Mouse (Mus musculus): ENCODE measurements around the gene Col6a4.

The Col6a4 gene

DNA sequence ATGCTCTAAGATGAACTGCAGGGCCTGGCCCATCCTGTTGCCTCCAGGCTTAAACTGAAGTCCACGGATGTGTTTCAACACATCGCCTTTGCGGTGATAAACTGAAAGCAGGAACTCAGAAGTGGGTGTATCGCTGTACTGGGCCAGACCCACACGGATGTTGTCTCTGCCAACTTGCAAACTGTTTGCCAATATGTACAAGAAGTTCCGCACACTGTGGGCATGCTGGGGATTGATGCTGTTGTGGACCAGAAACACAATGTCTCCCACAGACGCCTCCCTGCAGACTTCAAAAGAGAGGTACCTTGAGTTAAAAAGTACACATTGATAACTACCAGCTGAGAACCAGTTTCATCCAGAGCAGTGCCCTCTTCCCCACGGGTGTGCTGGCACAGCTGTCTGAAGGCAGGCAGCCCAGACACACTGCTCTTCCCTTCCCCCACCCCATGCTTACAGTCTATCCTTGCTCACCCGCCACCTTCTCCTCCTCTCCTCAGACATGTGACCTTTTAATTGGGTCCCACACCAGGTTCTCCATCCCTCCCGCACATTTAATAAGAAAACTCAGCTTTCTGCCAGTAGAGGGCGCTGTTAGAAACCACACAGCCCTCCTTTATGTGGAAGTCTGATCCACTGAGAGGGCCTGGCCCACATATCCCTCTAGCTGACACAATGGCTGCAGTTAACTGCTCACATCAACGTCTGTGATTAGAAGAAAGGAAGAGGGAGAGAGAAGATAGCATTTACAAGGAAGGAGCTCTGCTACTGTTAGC is 16.1 kb downstream of the Col6a4 start:
- in situ Hi-C loops (cut with MboI; ENCODE audit: low pct_unique_long_range_greater_than_20kb in 1 of 2, low sequenced_read_pairs in 2 of 2, unreplicated experiment in 1 of 2), result no loop called here

DNA sequence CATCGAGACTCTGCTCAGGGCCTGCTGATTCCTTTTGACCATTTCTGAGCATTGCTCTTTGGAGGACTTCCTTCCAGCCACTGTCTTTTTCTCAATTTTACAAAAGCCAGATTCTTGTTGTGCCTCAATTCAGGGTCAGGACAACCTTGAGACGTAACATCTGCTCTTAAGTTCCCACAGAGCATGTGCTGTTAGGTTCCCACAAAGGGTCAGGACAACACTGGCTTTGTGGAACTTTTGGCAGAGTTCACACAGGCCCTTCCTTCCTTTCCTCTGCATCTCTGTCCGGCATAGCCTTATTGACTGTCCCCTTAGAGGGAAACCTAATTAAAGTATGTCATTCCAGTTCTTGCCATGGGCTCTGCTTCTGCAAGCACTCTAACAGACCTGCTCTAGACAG is 18.6 kb downstream of the Col6a4 start:
- in situ Hi-C loops (cut with MboI; ENCODE audit: low pct_unique_long_range_greater_than_20kb in 1 of 2, low sequenced_read_pairs in 2 of 2, unreplicated experiment in 1 of 2), result no loop called here

DNA sequence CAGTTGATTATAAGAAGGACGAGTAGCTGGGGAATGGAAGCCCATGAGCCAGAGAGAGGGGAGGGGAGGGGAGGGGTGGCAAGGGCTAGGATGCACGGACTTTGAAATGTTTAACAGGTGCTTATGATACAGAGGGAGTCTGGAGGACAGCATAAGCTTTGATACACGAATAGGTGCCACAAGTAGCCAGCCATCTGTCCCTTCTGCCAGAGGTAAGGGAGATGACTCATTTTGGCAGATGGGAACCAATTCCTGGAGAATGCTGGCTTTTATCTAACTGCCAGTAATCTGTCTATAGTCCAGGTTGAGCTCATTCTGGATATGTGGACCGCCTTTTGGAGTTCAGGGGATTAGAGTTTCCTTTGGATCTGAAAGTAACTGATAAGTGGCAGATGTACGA is 20.3 kb downstream of the Col6a4 start:
- in situ Hi-C loops (cut with MboI; ENCODE audit: low pct_unique_long_range_greater_than_20kb in 1 of 2, low sequenced_read_pairs in 2 of 2, unreplicated experiment in 1 of 2), result no loop called here

DNA sequence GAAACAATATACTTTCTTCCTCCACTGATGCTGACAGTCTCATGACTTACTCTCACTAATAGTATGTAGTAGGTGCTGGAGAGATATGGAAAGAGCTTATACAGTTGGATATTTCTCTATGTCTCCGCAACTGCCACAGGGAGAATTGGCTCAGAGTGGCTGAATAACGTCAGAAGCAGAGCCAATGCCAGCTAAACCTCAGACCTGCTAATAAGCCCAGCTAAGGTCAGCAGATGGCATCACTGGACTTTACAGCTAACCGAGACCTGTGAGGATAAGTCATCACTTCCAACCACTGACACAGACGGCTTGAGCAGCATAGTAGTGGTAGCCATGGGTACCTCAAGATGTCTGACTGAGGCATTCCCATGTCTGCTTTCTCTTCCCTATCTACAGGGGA is 22.6 kb downstream of the Col6a4 start:
- in situ Hi-C loops (cut with MboI; ENCODE audit: low pct_unique_long_range_greater_than_20kb in 1 of 2, low sequenced_read_pairs in 2 of 2, unreplicated experiment in 1 of 2), result no loop called here

DNA sequence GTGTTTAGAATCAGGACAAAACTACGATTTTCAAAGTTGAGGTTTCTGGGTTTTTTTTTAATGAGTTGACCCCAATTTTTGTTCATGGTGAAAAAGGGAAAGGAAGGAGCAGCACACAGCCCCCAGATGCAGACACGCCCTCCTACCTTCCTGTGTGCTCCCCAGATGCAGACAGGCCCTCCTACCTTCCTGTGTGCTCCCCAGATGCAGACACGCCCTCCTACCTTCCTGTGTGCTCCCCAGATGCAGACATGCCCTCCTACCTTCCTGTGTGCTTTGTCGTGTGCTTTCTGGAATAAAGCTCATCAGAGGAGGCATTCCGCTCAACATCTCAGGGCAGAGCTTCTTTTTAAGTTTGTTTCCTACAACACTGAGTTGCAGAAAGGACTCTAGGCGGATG is 24.9 kb downstream of the Col6a4 start:
- in situ Hi-C loops (cut with MboI; ENCODE audit: low pct_unique_long_range_greater_than_20kb in 1 of 2, low sequenced_read_pairs in 2 of 2, unreplicated experiment in 1 of 2), result no loop called here

DNA sequence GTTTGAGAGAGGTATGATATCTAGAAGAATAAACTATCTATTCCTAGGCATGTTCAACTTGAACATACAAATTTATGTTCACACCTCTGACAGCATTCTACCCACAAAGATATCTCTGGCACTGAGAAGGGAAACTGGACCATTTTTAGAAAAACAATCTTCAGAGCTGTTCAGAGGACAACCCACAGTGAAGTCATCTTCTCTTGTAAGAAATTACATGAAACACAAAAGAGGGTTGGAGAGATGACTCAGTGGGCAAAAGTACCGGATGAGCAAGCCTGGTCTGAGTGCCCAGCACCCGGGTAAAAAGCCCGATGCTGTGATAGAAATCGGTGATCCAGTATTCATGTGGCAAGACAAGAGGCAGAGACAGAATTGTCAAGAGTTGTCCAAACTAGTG is 43.1 kb downstream of the Col6a4 start:
- in situ Hi-C loops (cut with MboI; ENCODE audit: low pct_unique_long_range_greater_than_20kb in 1 of 2, low sequenced_read_pairs in 2 of 2, unreplicated experiment in 1 of 2), result no loop called here

DNA sequence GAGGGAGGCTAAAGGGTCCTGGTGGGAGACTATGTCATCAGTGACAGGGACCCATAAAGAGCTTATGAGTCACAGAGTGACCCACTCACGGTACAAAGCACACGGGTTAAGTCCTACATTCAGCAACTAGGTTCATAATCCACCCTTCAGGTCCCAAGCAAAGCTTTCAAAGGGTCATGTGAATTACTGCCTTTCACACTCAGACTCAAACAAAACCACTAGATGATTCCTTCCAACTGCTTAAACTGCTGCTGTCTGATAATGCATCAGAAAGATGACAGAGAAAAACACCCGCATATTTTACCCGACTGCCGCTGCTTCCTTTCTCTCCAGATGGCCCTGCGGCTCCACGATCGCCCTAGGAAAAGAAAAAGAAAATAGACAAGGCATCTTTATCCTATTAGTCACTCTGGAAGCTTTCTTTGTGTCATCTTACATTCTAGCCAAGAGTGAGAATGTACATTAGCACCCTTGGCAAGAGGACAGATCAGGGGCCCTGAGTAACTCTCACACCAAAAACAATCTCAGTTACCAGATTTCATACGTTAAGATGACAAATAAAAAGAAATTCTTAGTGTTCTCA is 52.6 kb downstream of the Col6a4 start:
- in situ Hi-C loops (cut with MboI; ENCODE audit: low pct_unique_long_range_greater_than_20kb in 1 of 2, low sequenced_read_pairs in 2 of 2, unreplicated experiment in 1 of 2), result no loop called here

DNA sequence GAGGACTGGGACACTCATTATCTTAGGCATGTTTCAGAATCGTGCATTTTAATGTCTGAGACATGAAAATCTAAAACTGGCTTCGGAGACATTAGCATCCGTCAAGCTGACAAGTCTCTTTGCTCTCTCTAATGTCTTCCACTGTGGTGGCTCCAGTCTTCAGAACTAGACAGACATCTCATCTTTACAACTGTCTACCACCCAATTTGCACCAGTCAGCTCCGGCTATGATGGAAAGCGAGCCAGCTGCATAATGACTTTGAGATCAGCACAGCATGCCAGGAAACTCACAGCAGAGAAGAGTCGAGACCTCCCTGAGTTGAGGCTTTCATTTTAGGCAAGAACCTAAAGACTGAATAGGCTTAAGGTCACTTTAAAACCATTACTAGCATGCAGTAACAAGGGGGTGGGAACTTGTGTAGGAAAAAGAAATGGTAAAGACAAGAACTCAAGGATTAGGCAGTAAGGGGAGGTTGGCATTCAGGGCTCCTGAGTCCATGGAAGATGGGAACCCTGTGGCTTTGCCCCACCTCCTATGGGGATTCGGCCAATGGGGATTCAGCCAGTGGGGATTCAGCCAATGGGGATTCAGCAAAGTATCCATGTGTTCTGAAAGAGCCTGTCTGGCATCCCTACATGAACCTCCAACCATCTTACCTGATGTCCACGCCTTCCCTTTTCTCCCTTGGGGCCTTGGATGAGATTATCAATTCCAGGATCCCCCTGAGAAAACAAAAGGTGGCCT is 56.5 kb downstream of the Col6a4 start:
- in situ Hi-C loops (cut with MboI; ENCODE audit: low pct_unique_long_range_greater_than_20kb in 1 of 2, low sequenced_read_pairs in 2 of 2, unreplicated experiment in 1 of 2), result no loop called here

DNA sequence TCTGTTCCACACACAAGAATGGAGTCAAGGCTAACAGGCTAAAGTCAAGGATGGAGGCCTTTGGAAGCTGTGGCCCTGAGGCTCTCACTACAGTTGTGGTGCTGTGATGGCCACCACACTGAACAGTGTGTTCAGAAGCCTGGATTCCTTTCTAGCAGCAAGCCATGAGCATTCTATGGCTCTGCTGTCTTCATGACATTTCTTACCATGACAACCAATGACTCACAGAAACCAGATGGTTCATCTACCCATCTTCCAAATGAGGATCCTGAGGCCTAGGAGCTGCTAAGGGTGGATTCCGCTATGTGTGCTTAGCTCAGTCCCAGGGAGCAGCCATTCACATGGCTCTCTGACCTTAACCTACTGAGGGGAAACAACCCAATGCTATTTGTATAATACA is 57.3 kb downstream of the Col6a4 start:
- in situ Hi-C loops (cut with MboI; ENCODE audit: low pct_unique_long_range_greater_than_20kb in 1 of 2, low sequenced_read_pairs in 2 of 2, unreplicated experiment in 1 of 2), result no loop called here

DNA sequence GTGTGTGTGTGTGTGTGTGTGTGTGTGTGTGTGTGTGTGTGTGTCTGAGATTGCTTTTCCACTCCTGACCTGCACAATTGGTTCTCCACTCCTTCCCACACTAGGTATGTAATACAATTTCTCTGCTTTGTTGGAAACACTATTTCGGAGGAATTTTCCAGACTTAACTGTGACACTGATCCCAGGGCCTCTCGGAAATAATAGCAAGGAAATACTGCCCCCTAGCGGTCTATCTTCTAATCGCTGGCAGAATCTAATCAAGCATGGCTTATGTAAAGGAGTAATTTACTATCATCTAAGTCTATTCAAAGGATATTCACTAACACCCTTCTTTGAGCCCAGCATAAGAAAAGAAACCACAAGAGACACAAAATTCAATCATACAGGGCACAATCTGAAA is 57.7 kb downstream of the Col6a4 start:
- in situ Hi-C loops (cut with MboI; ENCODE audit: low pct_unique_long_range_greater_than_20kb in 1 of 2, low sequenced_read_pairs in 2 of 2, unreplicated experiment in 1 of 2), result no loop called here

DNA sequence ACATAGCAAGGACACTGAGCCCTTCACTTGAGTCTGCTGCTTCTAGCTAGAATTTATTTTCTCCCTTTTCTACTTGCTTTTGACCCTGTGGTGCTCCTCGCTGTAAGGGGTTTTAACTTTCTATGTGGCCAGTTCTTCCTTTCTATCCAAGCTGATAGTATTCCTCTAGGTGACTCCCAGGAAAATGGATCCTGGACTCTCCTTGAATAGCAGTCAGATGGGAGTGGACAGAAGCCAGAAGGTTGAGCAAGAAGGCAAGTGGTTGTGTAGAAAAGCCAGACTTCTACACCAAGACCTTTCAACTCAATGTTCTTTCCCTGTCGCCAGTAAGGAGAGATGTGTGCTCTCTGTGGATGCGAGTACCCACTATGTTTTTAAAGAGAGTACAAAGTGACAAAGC is 80.9 kb downstream of the Col6a4 start:
- in situ Hi-C loops (cut with MboI; ENCODE audit: low pct_unique_long_range_greater_than_20kb in 1 of 2, low sequenced_read_pairs in 2 of 2, unreplicated experiment in 1 of 2), result no loop called here

DNA sequence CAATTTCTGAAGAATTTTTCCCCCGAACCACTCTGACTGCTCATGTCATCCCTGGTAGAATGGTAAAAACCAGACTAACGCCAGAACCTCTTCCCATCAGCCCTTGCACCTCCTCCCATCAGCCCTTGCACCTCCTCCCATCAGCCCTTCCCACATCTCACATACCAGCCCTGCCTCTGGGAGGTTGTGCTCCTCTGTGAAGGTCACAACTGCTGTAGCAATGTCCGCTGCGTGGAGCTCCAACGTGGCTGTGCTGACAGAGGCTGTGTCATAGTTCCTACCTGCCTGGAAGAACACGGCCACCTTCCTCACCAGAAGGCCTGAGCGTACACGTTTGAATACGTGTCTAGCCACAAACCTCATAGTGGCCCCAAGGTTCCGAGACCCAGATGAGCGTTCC is 83.4 kb downstream of the Col6a4 start:
- in situ Hi-C loops (cut with MboI; ENCODE audit: low pct_unique_long_range_greater_than_20kb in 1 of 2, low sequenced_read_pairs in 2 of 2, unreplicated experiment in 1 of 2), result no loop called here

DNA sequence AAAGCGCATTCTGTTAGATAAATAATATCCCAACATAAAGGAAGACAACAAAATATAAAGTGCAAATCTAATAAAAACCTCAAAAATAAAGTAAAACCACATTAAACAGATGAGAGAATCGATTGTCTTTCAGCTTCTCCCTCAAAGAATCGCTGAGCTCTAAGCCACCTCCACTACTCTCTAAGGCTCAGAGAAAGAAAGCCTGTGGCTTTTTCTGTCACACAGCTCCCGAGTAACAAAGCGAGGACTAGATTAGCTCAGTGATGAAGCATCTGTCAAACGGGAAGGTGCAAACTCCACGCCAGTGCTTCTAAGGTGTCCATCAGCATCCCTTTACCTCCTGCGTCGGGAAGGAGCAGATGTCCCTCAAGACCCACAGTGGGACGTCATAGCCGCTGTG is 98.6 kb downstream of the Col6a4 start:
- in situ Hi-C loops (cut with MboI; ENCODE audit: low pct_unique_long_range_greater_than_20kb in 1 of 2, low sequenced_read_pairs in 2 of 2, unreplicated experiment in 1 of 2), result no loop called here

DNA sequence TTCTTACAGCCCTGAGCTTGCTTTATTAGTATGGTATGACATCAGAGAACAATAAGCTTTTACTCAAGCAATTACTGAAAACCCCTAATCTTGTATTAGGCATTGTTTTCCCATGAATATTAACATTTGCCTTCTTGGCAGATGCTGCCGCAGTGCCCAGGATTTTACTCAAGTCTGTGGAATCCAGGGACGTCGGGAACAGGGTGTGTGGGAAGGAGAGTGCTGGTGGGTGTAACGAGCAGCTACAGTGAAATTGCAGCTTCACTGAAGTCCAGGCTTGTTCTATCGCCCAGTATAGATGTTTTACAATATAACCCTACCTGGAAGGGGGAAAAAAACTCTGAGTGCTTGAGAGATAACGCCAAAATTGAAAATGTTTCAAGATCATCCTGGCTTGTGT is 104.2 kb downstream of the Col6a4 start:
- in situ Hi-C loops (cut with MboI; ENCODE audit: low pct_unique_long_range_greater_than_20kb in 1 of 2, low sequenced_read_pairs in 2 of 2, unreplicated experiment in 1 of 2), result no loop called here

DNA sequence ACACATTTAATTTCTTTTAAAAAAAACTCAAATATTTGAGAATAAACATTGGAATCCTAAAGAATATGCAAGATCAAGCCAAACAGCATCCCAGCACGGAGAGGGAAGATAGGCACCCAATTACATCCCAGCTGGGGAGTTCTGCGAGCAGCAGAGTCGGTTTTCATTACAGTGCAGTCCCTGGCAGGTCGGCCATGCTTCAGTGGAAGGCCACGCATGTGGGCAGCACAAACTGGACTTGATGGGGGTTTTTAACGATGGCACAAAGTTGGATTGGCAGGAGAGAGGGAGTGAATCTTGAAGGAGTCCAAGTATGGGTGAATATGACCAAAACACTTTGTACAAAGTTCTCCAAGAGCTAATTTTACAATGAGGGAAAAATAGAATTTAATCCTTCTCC is 106.5 kb downstream of the Col6a4 start:
- in situ Hi-C loops (cut with MboI; ENCODE audit: low pct_unique_long_range_greater_than_20kb in 1 of 2, low sequenced_read_pairs in 2 of 2, unreplicated experiment in 1 of 2), result no loop called here

DNA sequence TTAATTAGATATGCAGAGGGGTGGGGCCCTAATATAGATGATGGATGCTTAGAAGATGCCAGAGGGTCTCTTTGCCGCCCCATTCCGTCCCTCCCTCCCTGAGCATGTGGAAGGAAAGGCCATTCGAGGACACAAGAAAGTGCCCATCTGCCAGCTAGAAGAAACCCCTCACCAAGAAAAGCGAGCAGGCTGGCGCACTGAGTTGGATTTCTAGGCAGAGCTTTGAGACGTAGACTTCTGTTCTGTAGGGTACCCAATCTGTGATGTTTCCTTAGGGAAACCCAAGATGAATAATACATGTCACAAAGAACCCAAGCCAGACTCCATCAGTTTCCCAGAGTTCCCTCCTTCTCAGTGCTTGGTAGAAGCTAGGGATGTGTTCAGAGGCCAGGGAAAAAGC is 107.1 kb downstream of the Col6a4 start:
- in situ Hi-C loops (cut with MboI; ENCODE audit: low pct_unique_long_range_greater_than_20kb in 1 of 2, low sequenced_read_pairs in 2 of 2, unreplicated experiment in 1 of 2), result loop anchor here in 1 of 2 experiments (10.0 kb wide), 1 partner anchor 295 kb away; no protein-coding TSS in a partner anchor

DNA sequence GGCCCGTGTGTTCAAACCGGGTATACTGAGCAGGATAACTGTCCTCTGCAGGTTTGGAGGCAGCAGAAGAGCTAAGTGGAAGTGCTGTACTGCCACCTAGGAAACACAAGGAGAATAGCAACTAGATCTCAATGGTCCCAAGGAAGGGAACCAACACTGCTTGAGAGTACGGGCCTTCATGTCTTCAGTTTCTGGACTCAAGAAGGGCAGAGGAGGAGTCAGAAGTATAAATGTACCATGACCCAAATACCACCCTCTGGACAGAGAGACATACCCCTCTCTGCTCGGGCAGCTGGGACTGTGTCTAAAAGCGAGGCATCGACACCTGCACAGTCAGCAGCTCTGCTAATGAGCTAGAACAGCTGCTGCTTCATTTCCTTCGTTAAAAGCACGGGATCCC is 108.5 kb downstream of the Col6a4 start:
- in situ Hi-C loops (cut with MboI; ENCODE audit: low pct_unique_long_range_greater_than_20kb in 1 of 2, low sequenced_read_pairs in 2 of 2, unreplicated experiment in 1 of 2), result loop anchor here in 1 of 2 experiments (10.0 kb wide), 1 partner anchor 293 kb away; no protein-coding TSS in a partner anchor

DNA sequence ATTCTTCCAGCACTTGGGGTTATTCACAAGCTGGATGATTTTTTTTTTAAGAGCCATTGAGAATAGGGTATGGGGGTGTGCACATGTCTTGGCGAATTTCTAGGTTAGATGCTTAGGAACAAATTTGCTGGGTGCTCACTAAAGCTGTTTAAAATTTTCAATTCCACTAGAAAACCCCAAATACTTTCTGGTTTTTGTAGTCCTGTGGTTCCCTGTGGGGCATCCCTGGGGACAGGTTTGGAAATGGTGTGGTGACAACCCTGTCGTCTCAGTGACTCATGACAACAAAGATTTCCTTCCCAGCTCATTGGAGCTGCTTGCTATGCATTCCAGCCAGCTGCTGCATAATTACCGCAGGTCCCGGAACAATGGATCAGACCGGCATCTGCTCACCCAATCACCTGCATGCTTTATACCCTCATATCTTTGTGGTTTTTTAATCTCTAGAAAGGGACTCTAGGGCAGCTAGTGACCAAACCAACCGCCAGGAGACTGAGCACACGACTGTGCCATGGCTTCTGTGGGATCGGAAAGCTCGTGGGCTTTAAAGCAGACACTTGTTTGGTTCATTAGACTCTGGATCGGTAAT is 111.6 kb downstream of the Col6a4 start:
- in situ Hi-C loops (cut with MboI; ENCODE audit: low pct_unique_long_range_greater_than_20kb in 1 of 2, low sequenced_read_pairs in 2 of 2, unreplicated experiment in 1 of 2), result loop anchor here in 1 of 2 experiments (10.0 kb wide), 1 partner anchor 290 kb away; no protein-coding TSS in a partner anchor

DNA sequence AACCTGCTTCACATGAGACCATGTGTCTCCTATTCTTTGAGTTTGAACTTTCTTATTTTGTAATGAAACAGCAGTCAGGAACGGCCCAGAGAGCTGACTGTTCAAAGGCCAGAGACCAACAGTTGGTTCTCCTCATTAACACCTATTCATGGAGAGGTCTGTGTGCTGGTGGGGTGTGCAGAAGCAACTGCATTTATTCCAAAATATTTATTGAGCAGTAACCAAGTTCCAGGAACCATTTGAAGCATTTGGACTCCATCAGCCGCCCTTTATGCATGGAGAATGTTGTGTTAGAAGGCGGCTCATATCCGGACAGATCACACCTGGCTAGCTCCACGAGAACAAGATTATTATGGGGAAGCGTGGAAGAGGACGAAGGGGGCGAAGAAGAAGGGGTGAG is 118.1 kb downstream of the Col6a4 start:
- in situ Hi-C loops (cut with MboI; ENCODE audit: low pct_unique_long_range_greater_than_20kb in 1 of 2, low sequenced_read_pairs in 2 of 2, unreplicated experiment in 1 of 2), result no loop called here
